Mouse (Mus musculus) testis, adult 2 months (tissue): ENCODE measurements around the gene Acbd6.

ENCODE experiments used
- CTCF ChIP-seq: fragments of 200-500 bp; IDR thresholded peaks from 2 replicates; pipeline ENCODE4 v1.5.1; 2012; ENCODE audit warnings: low read depth, mild to moderate bottlenecking, inconsistent platforms, low read length, moderate library complexity; ENCODE audit not compliant: control insufficient read depth, insufficient read depth, insufficient replicate concordance
- POLR2A ChIP-seq: fragments of 200-500 bp; IDR thresholded peaks from 2 replicates; pipeline ENCODE4 v1.6.1; 2012; ENCODE audit warnings: low read depth, mild to moderate bottlenecking, inconsistent platforms, low read length, moderate library complexity; ENCODE audit not compliant: control insufficient read depth

GRCm38 (mm10) chr1:155532396-155532795, 25.5 kb upstream of the Acbd6 start:
- TF ChIP-seq POLR2A (no peak), CTCF (no peak)
